Mouse (Mus musculus) liver, embryonic 11.5 days (tissue): ENCODE measurements around the gene Atg101. TPM values are rescaled to one million over a fixed set of nuclear protein-coding genes. Genes with fewer than 3 reads are reported as not detected.

Source experiments
- ATAC-seq: fragments of 200-750 bp; cut with Nextera tagmentation; replicated peaks from 2 replicates; pipeline ENCODE4 v1.8.0; 2017; ENCODE audit warnings: moderate number of reproducible peaks, mild to moderate bottlenecking, moderate TSS enrichment, moderate library complexity; ENCODE audit not compliant: low FRiP score
- DNase-seq: peaks from one replicate; pipeline ENCODE4 v3.0.0-alpha.2; 2017; ENCODE audit warnings: low spot score
- H3K27ac ChIP-seq: fragments of 300-500 bp; sonication (generic); 2 replicates; pipeline ENCODE4 v1.5.1; 2014; ENCODE audit warnings: mild to moderate bottlenecking, low read depth, low read length, control low read depth
- H3K27me3 ChIP-seq: fragments of 300-500 bp; sonication (generic); replicated peaks from 2 replicates; pipeline ENCODE4 v1.6.1; 2014; ENCODE audit warnings: low read length, mixed read lengths; ENCODE audit not compliant: control insufficient read depth, insufficient read depth
- H3K36me3 ChIP-seq: fragments of 300-500 bp; sonication (generic); 2 replicates; pipeline ENCODE4 v1.6.1; 2014; ENCODE audit warnings: mild to moderate bottlenecking, low read length, moderate library complexity, mixed read lengths; ENCODE audit not compliant: control insufficient read depth, insufficient read depth
- H3K4me1 ChIP-seq: fragments of 300-500 bp; sonication (generic); replicated peaks from 2 replicates; pipeline ENCODE4 v1.6.1; 2014; ENCODE audit warnings: low read length, mixed read lengths; ENCODE audit not compliant: control insufficient read depth, insufficient read depth
- H3K4me2 ChIP-seq: fragments of 300-500 bp; sonication (generic); 2 replicates; pipeline ENCODE4 v1.6.1; 2014; ENCODE audit warnings: mild to moderate bottlenecking, control low read depth, moderate library complexity
- H3K4me3 ChIP-seq: fragments of 300-500 bp; sonication (generic); 2 replicates; pipeline ENCODE4 v1.5.1; 2014; ENCODE audit warnings: low read depth, low read length, control low read depth
- H3K9ac ChIP-seq: fragments of 300-500 bp; sonication (generic); 2 replicates; pipeline ENCODE4 v1.6.1; 2014; ENCODE audit warnings: low read depth, low read length, control low read depth
- H3K9me3 ChIP-seq: fragments of 300-500 bp; sonication (generic); 2 replicates; pipeline ENCODE4 v1.6.1; 2016; ENCODE audit warnings: low read length, inconsistent platforms, mixed read lengths; ENCODE audit not compliant: control insufficient read depth
- WGBS: fragments of 180-500 bp; shearing (Covaris S2); extraction: QIAGEN DNeasy Blood & Tissue Kit; methylation state at CpG from one replicate; pipeline ENCODE4 v1.1.7; 2014; 5-methylcytosine and 5-hydroxymethylcytosine counted together
- polyA plus RNA-seq: library from polyadenylated mRNA; unstranded; fragments of >200 nt; fragmentation: Nextera tagmentation; extraction: Ambion mirVana; gene quantifications from 2 replicates; pipeline ENCODE4 v1.2.1, GENCODE M21; 2014

Gene Atg101
- polyA plus RNA-seq, 1 experiment from 2014 or later = 54.9 TPM

DNA sequence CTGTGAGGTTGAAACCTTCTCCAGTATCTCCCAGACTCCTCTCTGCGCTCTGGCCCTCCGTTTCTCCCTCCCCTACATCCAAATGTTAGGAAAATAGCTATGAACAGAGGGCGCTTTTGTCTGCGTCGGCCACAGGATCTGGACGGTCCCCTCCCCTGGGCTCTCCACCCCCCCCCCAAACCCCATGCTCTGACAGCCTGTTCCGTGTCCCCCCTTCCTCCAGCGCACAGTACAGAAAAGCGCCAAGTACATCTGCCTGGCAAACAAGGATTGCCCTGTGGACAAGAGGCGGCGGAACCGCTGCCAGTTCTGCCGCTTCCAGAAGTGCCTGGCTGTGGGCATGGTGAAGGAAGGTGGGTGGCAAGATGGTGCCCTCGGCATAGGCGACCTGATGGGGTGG lies 12.6 kb upstream of the Atg101 start:
- no peak overlapping the region for H3K9ac ChIP-seq
- 88% methylated on average over 14 of the region's 15 CpGs for WGBS
- no peak for ATAC-seq
- no peak overlapping the region for H3K4me3 ChIP-seq
- H3K27me3 ChIP-seq = peaks cover 25% of the 10 kb centered on the region
- no peak for DNase-seq
- H3K4me1 ChIP-seq = peaks cover 5% of the 10 kb centered on the region
- H3K27ac ChIP-seq = no peak overlapping the region
- no peak overlapping the region for H3K4me2 ChIP-seq
- H3K9me3 ChIP-seq = no peaks in the 10 kb centered on the region
- H3K36me3 ChIP-seq = peaks cover 2% of the 10 kb centered on the region; the same call in 1 of the 2 replicates

DNA sequence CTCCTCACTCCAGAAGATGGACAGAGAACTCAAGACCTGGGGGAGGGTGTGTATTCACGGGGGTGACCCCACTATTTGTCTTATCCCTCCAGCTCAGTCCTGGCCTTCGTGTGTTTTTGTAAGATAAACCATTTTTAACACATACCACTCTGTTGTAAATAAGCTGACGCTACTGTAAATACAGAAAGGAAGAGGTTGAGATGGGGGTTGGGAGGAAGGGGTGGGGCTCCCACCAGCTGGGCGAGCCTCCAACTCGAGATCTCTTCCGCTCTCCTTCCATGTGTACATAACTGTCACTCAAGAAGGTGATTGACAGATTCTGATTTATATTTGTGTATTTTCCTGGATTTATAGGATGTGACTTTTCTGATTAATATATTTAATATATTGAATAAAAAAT lies 9.7 kb upstream of the Atg101 start:
- no peak for DNase-seq
- no peak overlapping the region for H3K4me2 ChIP-seq
- WGBS = 43% methylated on average over 6 of the region's 6 CpGs

DNA sequence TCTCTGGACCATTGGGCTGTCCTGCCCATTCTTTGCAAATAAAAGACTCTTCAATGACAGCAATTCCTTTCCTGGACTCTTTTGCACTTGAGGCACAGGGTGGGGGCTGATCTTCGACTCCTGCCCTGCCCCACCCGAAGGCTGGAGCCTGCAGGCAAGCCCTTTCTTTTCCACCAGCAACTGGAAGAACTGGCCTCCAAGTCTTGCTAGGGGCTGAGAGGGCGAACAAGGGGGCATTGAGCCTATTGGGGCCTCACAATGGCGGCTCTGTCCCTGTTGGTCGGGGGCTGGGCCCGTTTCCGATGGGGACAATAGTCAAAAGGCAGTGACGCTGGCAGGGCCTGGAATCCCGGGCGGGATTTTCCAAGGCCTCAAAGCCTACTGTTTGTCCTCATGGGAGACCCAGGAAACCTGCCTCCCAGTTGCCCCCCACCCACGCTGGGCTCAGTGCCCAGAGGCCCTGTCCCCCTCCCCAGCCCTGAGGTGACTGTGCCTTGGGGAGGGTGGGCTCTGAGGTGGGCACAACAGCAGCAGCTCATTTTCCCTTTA lies 6.6 kb upstream of the Atg101 start:
- Histone ChIP-seq H3K4me2 (no peak overlapping the region), H3K27me3 (no peaks in the 10 kb centered on the region), H3K9ac (no peak overlapping the region), H3K4me3 (no peak overlapping the region), H3K9me3 (no peaks in the 10 kb centered on the region), H3K4me1 (no peaks in the 10 kb centered on the region; the same call in 1 of the 2 replicates), H3K36me3 (peaks cover 2% of the 10 kb centered on the region; the same call in 1 of the 2 replicates), H3K27ac (no peak overlapping the region)
- DNase-seq = no peak
- 73% methylated on average over 11 of the region's 11 CpGs for WGBS
- ATAC-seq = no peak

More for the DNA sequence above, 9.7 kb upstream of the Atg101 start:
- H3K4me1 ChIP-seq = no peaks in the 10 kb centered on the region; the same call in 1 of the 2 replicates
- H3K4me3 ChIP-seq = no peak overlapping the region
- peaks cover 2% of the 10 kb centered on the region; the same call in 1 of the 2 replicates for H3K36me3 ChIP-seq
- H3K9me3 ChIP-seq = no peaks in the 10 kb centered on the region
- H3K9ac ChIP-seq = no peak overlapping the region
- no peaks in the 10 kb centered on the region; the same call in 1 of the 2 replicates for H3K27me3 ChIP-seq
- H3K27ac ChIP-seq = no peak overlapping the region
- ATAC-seq = no peak

DNA sequence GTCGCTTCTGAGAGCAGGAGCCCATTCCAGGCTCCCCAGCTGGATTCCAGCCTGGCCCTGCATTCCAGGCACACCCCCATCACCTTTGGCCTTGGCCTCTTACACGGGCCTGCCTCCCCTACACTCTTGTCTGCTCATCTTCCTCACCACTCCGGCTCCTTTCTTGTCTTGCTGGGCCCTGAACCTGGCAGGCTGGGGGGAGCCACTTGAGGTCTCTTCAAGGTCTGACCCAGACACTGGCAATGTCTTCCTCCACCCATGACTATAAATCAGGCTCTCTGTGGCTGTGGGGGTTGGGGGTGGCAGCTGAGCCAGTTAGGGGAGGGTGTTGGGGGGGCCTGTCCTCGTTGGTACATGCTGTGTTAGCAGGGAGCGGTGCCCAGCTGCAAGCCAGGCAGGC lies 5.5 kb upstream of the Atg101 start:
- Histone ChIP-seq H3K4me3 (no peak overlapping the region), H3K27ac (no peak overlapping the region), H3K4me1 (no peaks in the 10 kb centered on the region; the same call in 1 of the 2 replicates), H3K9me3 (no peaks in the 10 kb centered on the region), H3K4me2 (no peak overlapping the region), H3K36me3 (no peaks in the 10 kb centered on the region), H3K9ac (no peak overlapping the region; the same call in 1 of the 2 replicates), H3K27me3 (no peaks in the 10 kb centered on the region)
- WGBS = 47% methylated on average over 5 of the region's 5 CpGs
- ATAC-seq (no peak), DNase-seq (no peak)

DNA sequence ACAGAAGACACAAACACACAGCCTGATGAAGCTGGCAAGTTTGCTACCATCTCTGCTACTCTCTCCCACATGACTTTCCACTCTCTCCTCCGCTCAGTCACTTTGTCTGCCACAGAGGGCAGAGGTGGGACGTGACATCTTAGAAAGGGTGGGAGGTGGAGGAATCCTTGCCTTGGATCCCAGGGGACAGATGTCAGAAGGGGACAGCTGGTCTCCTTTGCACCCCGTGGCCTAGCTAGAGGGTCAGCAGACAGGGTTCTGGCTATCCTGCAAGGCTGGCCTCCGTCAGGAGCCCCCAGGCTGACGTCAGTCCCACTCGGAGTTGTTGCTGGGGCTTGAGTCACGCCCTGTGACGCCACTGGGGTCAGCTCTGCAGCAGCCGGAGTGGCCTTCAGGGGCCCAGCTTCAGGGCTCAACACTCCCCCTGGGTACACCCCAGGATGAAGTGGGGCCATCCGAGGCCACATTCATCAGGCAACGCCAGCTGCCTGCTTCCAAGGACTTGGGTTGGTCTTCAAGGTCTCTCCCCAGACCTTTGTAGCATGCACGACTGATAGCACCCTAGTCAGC lies 4.6 kb upstream of the Atg101 start:
- Histone ChIP-seq H3K27me3 (no peaks in the 10 kb centered on the region), H3K4me1 (no peaks in the 10 kb centered on the region), H3K4me3 (no peak overlapping the region), H3K9ac (no peak overlapping the region), H3K9me3 (no peaks in the 10 kb centered on the region), H3K27ac (no peak overlapping the region), H3K4me2 (no peak overlapping the region), H3K36me3 (no peaks in the 10 kb centered on the region)
- ATAC-seq = no peak
- WGBS = 68% methylated on average over 12 of the region's 12 CpGs
- no peak for DNase-seq

DNA sequence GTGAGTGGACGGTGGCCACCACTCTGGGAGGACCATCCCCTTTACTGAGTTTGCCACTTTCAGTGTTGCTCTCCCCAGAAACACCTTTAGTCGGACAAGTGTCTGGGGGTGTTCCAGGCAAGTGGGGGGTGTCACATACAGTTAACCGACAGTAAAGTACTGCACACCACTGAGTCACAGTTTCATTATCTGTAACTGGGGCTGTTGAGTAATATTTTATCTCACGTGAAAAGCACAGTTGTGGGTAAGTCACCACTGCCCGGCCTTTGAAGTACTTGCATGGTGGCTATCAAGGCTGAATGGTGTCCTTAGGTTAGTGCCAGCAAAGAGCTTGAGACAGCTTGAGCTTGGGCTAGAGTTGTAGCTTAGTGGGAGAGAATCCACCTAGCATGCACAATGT lies 1.6 kb upstream of the Atg101 start:
- Histone ChIP-seq H3K4me1 (peaks cover 10% of the 10 kb centered on the region), H3K27me3 (no peaks in the 10 kb centered on the region), H3K9ac (no peak overlapping the region), H3K4me3 (no peak overlapping the region), H3K9me3 (no peaks in the 10 kb centered on the region), H3K36me3 (peaks cover 2% of the 10 kb centered on the region; the same call in 1 of the 2 replicates), H3K4me2 (no peak overlapping the region), H3K27ac (no peak overlapping the region)
- 60% methylated on average over 5 of the region's 5 CpGs for WGBS
- no peak for DNase-seq
- no peak for ATAC-seq

DNA sequence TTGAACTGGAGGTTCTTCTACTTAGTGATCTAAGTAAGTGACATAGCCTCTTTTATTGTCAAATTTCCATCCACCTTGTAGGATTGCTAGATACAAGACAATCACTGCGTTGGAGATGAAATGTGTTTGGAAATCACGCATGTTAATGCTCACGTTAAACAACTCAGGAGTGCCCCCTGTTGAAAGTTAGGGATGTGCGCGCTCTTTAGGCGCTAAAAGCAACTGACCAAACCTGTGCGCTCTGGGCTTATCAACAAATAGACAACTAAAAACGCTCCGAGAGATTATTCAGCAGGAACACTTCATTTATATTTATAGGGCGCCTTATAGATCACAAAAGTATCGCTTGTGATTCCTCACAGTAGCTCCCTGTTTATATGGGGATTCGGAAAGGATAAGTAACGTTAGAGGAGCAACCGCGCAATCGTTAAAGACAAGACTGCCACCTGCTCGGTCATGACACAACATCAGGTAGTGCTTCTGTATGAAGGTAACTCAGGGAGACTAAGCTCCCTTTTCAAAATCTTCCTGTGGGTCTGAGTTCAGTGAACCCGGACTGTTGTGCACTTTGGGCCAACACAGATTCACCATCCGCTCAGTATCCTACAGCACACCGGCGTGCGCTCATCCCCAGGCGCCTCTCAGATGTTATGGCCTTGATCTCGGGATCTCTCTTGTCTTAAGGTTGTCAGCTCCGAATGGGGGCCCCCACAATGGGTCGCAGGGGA lies 725 bp upstream of the Atg101 start:
- Histone ChIP-seq H3K4me1 (peaks cover 10% of the 10 kb centered on the region), H3K4me3 (peak overlapping the region; percentile 70), H3K9me3 (no peaks in the 10 kb centered on the region), H3K4me2 (peak overlapping the region; percentile 98), H3K27ac (no peak overlapping the region; the same call in 1 of the 2 replicates), H3K27me3 (no peaks in the 10 kb centered on the region), H3K9ac (peak overlapping the region; percentile 68), H3K36me3 (peaks cover 5% of the 10 kb centered on the region; the same call in 1 of the 2 replicates)
- WGBS = 2% methylated on average over 26 of the region's 26 CpGs
- no peak; the same call in 1 of the 2 replicates for ATAC-seq
- no peak for DNase-seq

DNA sequence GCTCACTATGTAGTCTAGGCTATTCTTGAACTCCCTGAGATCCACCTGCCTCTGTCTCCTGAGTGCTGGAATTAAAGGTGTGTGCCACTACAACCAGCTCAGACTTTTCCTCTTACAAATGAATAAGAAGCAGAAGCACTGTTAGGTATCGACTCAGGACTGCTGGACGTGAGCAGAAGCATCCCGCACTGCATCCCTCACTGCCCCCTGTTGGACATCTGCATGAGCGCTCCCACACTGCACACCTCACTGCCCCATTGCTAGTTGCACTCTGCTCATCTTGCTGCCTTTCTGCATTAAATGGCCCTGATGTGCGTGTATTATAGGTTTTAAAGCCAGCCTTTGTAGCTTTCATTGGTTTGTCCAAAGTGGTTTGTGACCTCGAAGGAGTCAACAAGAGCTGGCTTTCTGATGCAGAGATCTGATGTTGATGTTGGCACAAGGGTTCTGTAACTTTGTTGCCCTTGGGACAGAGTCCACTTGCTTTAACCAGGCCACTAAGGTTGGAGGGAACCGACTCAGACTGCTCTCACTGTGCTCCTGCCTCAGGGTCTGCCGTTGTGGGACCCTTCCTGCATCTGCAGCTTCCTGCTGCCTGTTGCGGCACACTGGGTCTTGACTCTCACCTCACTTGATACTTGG lies 2.2 kb downstream of the Atg101 start:
- ATAC-seq (no peak), DNase-seq (no peak)
- Histone ChIP-seq H3K27me3 (no peaks in the 10 kb centered on the region), H3K4me1 (peaks cover 10% of the 10 kb centered on the region), H3K27ac (no peak overlapping the region), H3K36me3 (peaks cover 14% of the 10 kb centered on the region; the same call in 1 of the 2 replicates), H3K9ac (no peak overlapping the region), H3K4me2 (no peak overlapping the region), H3K9me3 (no peaks in the 10 kb centered on the region), H3K4me3 (no peak overlapping the region)
- 72% methylated on average over 9 of the region's 9 CpGs for WGBS
